Mouse (Mus musculus) embryonic facial prominence, embryonic 12.5 days (tissue): Measurements from ENCODE around the gene Wdr43. TPM values are rescaled to one million over a fixed set of nuclear protein-coding genes. Genes with fewer than 3 reads are reported as not detected.
A peak's percentile ranks its signal among the peaks of the same experiment; 100 is the strongest.

Experiments
- ATAC-seq: fragments of 200-750 bp; cut with Nextera tagmentation; 2 replicates; pipeline ENCODE4 v1.8.0; 2017; ENCODE audit not compliant: insufficient number of reproducible peaks, insufficient read depth, low FRiP score, low TSS enrichment
- H3K27ac ChIP-seq: fragments of 300-500 bp; sonication (generic); 2 replicates; pipeline ENCODE4 v1.5.1; 2016; ENCODE audit warnings: mild to moderate bottlenecking
- H3K27me3 ChIP-seq: fragments of 300-500 bp; sonication (generic); 2 replicates; pipeline ENCODE4 v1.6.1; 2016; ENCODE audit warnings: mild to moderate bottlenecking, moderate library complexity
- H3K36me3 ChIP-seq: fragments of 300-500 bp; sonication (generic); 2 replicates; pipeline ENCODE4 v1.6.1; 2016; ENCODE audit warnings: mild to moderate bottlenecking
- H3K4me1 ChIP-seq: fragments of 300-500 bp; sonication (generic); 2 replicates; pipeline ENCODE4 v1.6.1; 2016
- H3K4me2 ChIP-seq: fragments of 300-500 bp; sonication (generic); replicated peaks from 2 replicates; pipeline ENCODE4 v1.6.1; 2016; ENCODE audit warnings: mild to moderate bottlenecking, moderate library complexity
- H3K4me3 ChIP-seq: fragments of 300-500 bp; sonication (generic); 2 replicates; pipeline ENCODE4 v1.5.1; 2016; ENCODE audit warnings: mild to moderate bottlenecking
- H3K9ac ChIP-seq: fragments of 300-500 bp; sonication (generic); 2 replicates; pipeline ENCODE4 v1.6.1; 2016; ENCODE audit warnings: mild to moderate bottlenecking, moderate library complexity
- H3K9me3 ChIP-seq: fragments of 300-500 bp; sonication (generic); 2 replicates; pipeline ENCODE4 v1.6.1; 2016; ENCODE audit warnings: mild to moderate bottlenecking, moderate library complexity
- WGBS: fragments of 180-500 bp; shearing (Covaris S2); methylation state at CpG from one replicate; pipeline ENCODE4 v1.1.7; 2016; 5-methylcytosine and 5-hydroxymethylcytosine counted together
- polyA plus RNA-seq: library from polyadenylated mRNA; unstranded; fragments of >200 nt; fragmentation: Nextera tagmentation; extraction: Ambion mirVana; gene quantifications from 2 replicates; pipeline ENCODE4 v1.2.1, GENCODE M21; 2016

The Wdr43 gene
- polyA plus RNA-seq, result 85.6 and 85.8 TPM in 2 replicates

GRCm38 (mm10) chr17:71615638-71616318 is at the start of gene Wdr43:
Gene Wdr43, plus strand, starts transcription at chr17:71615895.
- WGBS, result 5% methylated on average over 40 of the region's 40 CpGs
- peak; percentile 98 for ATAC-seq
- peaks cover 18% of the 10 kb centered on the region for H3K4me1 ChIP-seq
- H3K9ac ChIP-seq, result peak within 1 kb of the TSS; percentile 77
- peak within 1 kb of the TSS; percentile 92 for H3K4me3 ChIP-seq
- H3K27ac ChIP-seq, result peak within 1 kb of the TSS; percentile 64; the same call in 1 of the 2 replicates
- H3K9me3 ChIP-seq, result no peaks in the 10 kb centered on the region
- peak within 1 kb of the TSS; percentile 79 for H3K4me2 ChIP-seq
- H3K36me3 ChIP-seq, result no peaks in the 10 kb centered on the region; the same call in 1 of the 2 replicates
- no peaks in the 10 kb centered on the region for H3K27me3 ChIP-seq

- H3K27me3 ChIP-seq, result no peaks in the 10 kb centered on the region
- ATAC-seq, result no peak
- H3K4me1 ChIP-seq, result no peaks in the 10 kb centered on the region
- H3K4me3 ChIP-seq, result no peak overlapping the region
- H3K9me3 ChIP-seq, result no peaks in the 10 kb centered on the region
- H3K9ac ChIP-seq, result no peak overlapping the region
- H3K27ac ChIP-seq, result no peak overlapping the region
- 89% methylated on average over 1 of the region's 1 CpGs for WGBS
- H3K36me3 ChIP-seq, result no peaks in the 10 kb centered on the region
- no peak overlapping the region for H3K4me2 ChIP-seq
Measured at GRCm38 (mm10) chr17:71579176-71579705, 36.5 kb upstream of the Wdr43 start.

GRCm38 (mm10) chr17:71597881-71598658 is 17.6 kb upstream of the Wdr43 start:
- Histone ChIP-seq H3K9ac (peak overlapping the region; percentile 65), H3K4me2 (peak overlapping the region; percentile 84), H3K9me3 (no peaks in the 10 kb centered on the region), H3K27ac (no peak overlapping the region), H3K27me3 (0 out of 2 replicates have a peak, but pooled peaks cover 2% of the 10 kb centered on the region), H3K4me1 (peaks cover 11% of the 10 kb centered on the region; the same call in 1 of the 2 replicates), H3K36me3 (no peaks in the 10 kb centered on the region), H3K4me3 (peak overlapping the region; percentile 68)
- WGBS, result under 1% methylated on average over 48 of the region's 48 CpGs
- peak; percentile 58; the same call in 1 of the 2 replicates for ATAC-seq

- peak overlapping the region; percentile 68 for H3K4me3 ChIP-seq
- 5% methylated on average over 42 of the region's 42 CpGs for WGBS
- H3K9ac ChIP-seq, result peak overlapping the region; percentile 65
- H3K27ac ChIP-seq, result no peak overlapping the region
- no peaks in the 10 kb centered on the region for H3K9me3 ChIP-seq
- peak; percentile 93 for ATAC-seq
- 0 out of 2 replicates have a peak, but pooled peaks cover 2% of the 10 kb centered on the region for H3K27me3 ChIP-seq
- H3K4me2 ChIP-seq, result peak overlapping the region; percentile 84
- H3K4me1 ChIP-seq, result peaks cover 11% of the 10 kb centered on the region; the same call in 1 of the 2 replicates
- H3K36me3 ChIP-seq, result no peaks in the 10 kb centered on the region
Measured at GRCm38 (mm10) chr17:71598659-71599554, 16.8 kb upstream of the Wdr43 start.

- H3K27ac ChIP-seq, result peak overlapping the region; percentile 64; the same call in 1 of the 2 replicates
Measured at GRCm38 (mm10) chr17:71616319-71617032, 781 bp downstream of the Wdr43 start.

GRCm38 (mm10) chr17:71617033-71617362 is 1.3 kb downstream of the Wdr43 start:
- Histone ChIP-seq H3K4me1 (peaks cover 18% of the 10 kb centered on the region), H3K27me3 (no peaks in the 10 kb centered on the region), H3K4me2 (peak overlapping the region; percentile 79), H3K9me3 (no peaks in the 10 kb centered on the region), H3K9ac (peak overlapping the region; percentile 77), H3K27ac (no peak overlapping the region), H3K36me3 (no peaks in the 10 kb centered on the region; the same call in 1 of the 2 replicates), H3K4me3 (peak overlapping the region; percentile 92)
- no peak for ATAC-seq
- under 1% methylated on average over 10 of the region's 10 CpGs for WGBS

More at GRCm38 (mm10) chr17:71616319-71617032, 781 bp downstream of the Wdr43 start:
- Histone ChIP-seq H3K4me1 (peaks cover 18% of the 10 kb centered on the region), H3K9me3 (no peaks in the 10 kb centered on the region), H3K27me3 (no peaks in the 10 kb centered on the region), H3K4me3 (peak overlapping the region; percentile 92), H3K36me3 (no peaks in the 10 kb centered on the region; the same call in 1 of the 2 replicates), H3K4me2 (peak overlapping the region; percentile 79), H3K9ac (peak overlapping the region; percentile 77)
- ATAC-seq, result peak; percentile 86
- WGBS, result under 1% methylated on average over 69 of the region's 73 CpGs

- no peaks in the 10 kb centered on the region for H3K9me3 ChIP-seq
- 0 out of 2 replicates have a peak overlapping the region, but pooled peaks have one; percentile 92 for H3K4me3 ChIP-seq
- H3K9ac ChIP-seq, result no peak overlapping the region
- 76% methylated on average over 4 of the region's 4 CpGs for WGBS
- H3K27me3 ChIP-seq, result no peaks in the 10 kb centered on the region
- ATAC-seq, result no peak
- no peak overlapping the region for H3K27ac ChIP-seq
- H3K4me1 ChIP-seq, result peaks cover 18% of the 10 kb centered on the region
- H3K36me3 ChIP-seq, result no peaks in the 10 kb centered on the region; the same call in 1 of the 2 replicates
- H3K4me2 ChIP-seq, result peak overlapping the region; percentile 79
Measured at GRCm38 (mm10) chr17:71617974-71618373, 2.3 kb downstream of the Wdr43 start.

- ATAC-seq, result no peak
- Histone ChIP-seq H3K4me2 (no peak overlapping the region), H3K27ac (no peak overlapping the region), H3K27me3 (no peaks in the 10 kb centered on the region), H3K4me3 (no peak overlapping the region), H3K9me3 (no peaks in the 10 kb centered on the region), H3K9ac (no peak overlapping the region), H3K36me3 (peaks cover 81% of the 10 kb centered on the region), H3K4me1 (no peaks in the 10 kb centered on the region)
- WGBS, result 73% methylated on average over 10 of the region's 10 CpGs
Measured at GRCm38 (mm10) chr17:71631806-71632205, 16.1 kb downstream of the Wdr43 start.

- no peaks in the 10 kb centered on the region for H3K4me1 ChIP-seq
- WGBS, result 90% methylated on average over 8 of the region's 8 CpGs
- H3K27ac ChIP-seq, result no peak overlapping the region
- no peak overlapping the region for H3K4me2 ChIP-seq
- H3K27me3 ChIP-seq, result no peaks in the 10 kb centered on the region
- no peak for ATAC-seq
- no peak overlapping the region for H3K9ac ChIP-seq
- H3K9me3 ChIP-seq, result no peaks in the 10 kb centered on the region
- no peak overlapping the region for H3K4me3 ChIP-seq
- H3K36me3 ChIP-seq, result peaks cover 81% of the 10 kb centered on the region
Measured at GRCm38 (mm10) chr17:71633350-71633749, 17.7 kb downstream of the Wdr43 start.

- 93% methylated on average over 8 of the region's 8 CpGs for WGBS
- Histone ChIP-seq H3K9ac (no peak overlapping the region), H3K4me2 (no peak overlapping the region), H3K27ac (no peak overlapping the region), H3K4me3 (no peak overlapping the region), H3K36me3 (peaks cover 87% of the 10 kb centered on the region), H3K27me3 (no peaks in the 10 kb centered on the region), H3K4me1 (no peaks in the 10 kb centered on the region), H3K9me3 (no peaks in the 10 kb centered on the region)
- no peak for ATAC-seq
Measured at GRCm38 (mm10) chr17:71636786-71637185, 21.1 kb downstream of the Wdr43 start.
